ENCODE assay signal across 16 mouse cellular contexts in the genomic region with DNA sequence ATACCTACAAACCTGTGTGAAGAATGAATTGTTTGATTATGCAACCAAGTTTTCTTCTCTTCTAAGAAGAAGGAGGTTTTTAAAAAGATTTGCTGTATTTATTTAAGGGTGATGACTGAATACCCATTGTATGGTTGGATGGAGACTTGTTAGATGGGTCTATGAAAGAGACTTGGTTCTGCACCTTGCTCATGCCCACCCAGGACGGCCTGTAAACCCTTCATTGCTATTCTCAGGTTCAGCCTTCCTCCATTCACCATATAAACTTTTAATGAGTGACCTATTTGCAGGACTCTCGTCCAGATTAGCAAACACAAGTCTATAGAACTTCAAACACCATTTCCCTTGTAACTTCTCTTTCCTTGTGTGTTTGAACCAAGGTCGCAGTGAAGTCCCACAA.
"Had no signal": no experiment of that assay in that cellular context is flagged by ENCODE, and none has a peak within 500 bp of the region (broad histone marks: within the 10 kb centered on the region; RNA-seq: fewer than 3 reads in every experiment).

No protein-coding gene starts in this region.

- H3K4me1 ChIP-seq: liver, embryonic 13.5 days; liver, embryonic 15.5 days; megakaryocyte, embryonic 14.5 days; midbrain, embryonic 13.5 days; midbrain, embryonic 15.5 days; neural tube, embryonic 12.5 days had no signal

- DNase-seq: liver, embryonic 13.5 days; liver, postnatal 0 days; lung, adult 2 months; lung, postnatal 10 days; right cerebral cortex, postnatal 14 days; thymus, adult 2 months; thymus, postnatal 25 days; thymus, postnatal 4 days had no signal

- H3K4me2 ChIP-seq: liver, embryonic 11.5 days; liver, embryonic 13.5 days; liver, embryonic 15.5 days; midbrain, embryonic 11.5 days; midbrain, embryonic 13.5 days; midbrain, embryonic 15.5 days; neural tube, embryonic 12.5 days had no signal

- H3K27me3 ChIP-seq: liver, embryonic 13.5 days; liver, embryonic 15.5 days; megakaryocyte, embryonic 14.5 days; midbrain, embryonic 13.5 days; midbrain, embryonic 15.5 days; neural tube, embryonic 12.5 days had no signal

- H3K27ac ChIP-seq: liver, embryonic 13.5 days; liver, embryonic 15.5 days; macrophage; midbrain, embryonic 13.5 days; midbrain, embryonic 15.5 days; neural tube, embryonic 12.5 days had no signal

- H3K4me3 ChIP-seq: liver, embryonic 13.5 days; liver, embryonic 15.5 days; megakaryocyte, embryonic 14.5 days; midbrain, embryonic 13.5 days; midbrain, embryonic 15.5 days; neural tube, embryonic 12.5 days had no signal

- H3K9ac ChIP-seq: liver, embryonic 13.5 days; liver, embryonic 15.5 days; liver, postnatal 0 days; midbrain, embryonic 13.5 days; midbrain, embryonic 15.5 days; neural tube, embryonic 12.5 days had no signal

- ATAC-seq: liver, postnatal 0 days; midbrain, embryonic 13.5 days; midbrain, embryonic 15.5 days had no signal

- H3K9me3 ChIP-seq: liver, embryonic 13.5 days; liver, embryonic 15.5 days; midbrain, embryonic 15.5 days; neural tube, embryonic 12.5 days had no signal

- H3K36me3 ChIP-seq: liver, embryonic 13.5 days; liver, embryonic 15.5 days; midbrain, embryonic 15.5 days; neural tube, embryonic 12.5 days had no signal
